Mouse (Mus musculus) mature B cell (primary cell): Measurements from ENCODE around the gene Mllt6.
"Not testable (repeated sequence)": the region's sequence is repeated elsewhere in the genome, so short reads cannot be mapped to it uniquely, and the experiment has no call there.

ENCODE experiments used
- in situ Hi-C: fragments of 300-500 bp; cut with MboI; formaldehyde crosslinking; loops from 2 replicates; pipeline ENCODE4 v1.14.3; 2019

The Mllt6 gene

GRCm38 (mm10) chr11:97694921-97695711 is 31.9 kb downstream of the Mllt6 start:
- in situ Hi-C loops, result no loop called here

GRCm38 (mm10) chr11:97695712-97696401 is 32.6 kb downstream of the Mllt6 start:
- in situ Hi-C loops, result no loop called here

DNA sequence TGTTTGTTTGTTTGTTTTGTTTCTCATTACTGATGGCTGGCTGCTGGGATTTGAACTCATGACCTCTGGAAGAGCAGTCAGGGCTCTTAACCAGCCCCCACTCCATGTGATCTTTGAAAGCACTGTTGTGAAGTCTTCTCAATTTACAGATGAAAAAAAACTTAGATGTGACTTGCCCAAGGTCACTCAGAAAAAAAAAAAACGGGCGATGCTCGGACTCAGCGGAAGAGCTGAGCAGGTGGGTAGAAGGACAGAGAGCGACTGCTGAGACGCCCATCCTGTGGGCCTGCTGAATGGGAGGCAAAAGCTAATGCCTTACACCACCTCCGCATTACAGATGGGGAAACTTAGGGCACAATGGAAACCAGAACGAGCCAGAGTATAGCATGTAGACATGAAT is 33.5 kb downstream of the Mllt6 start:
- in situ Hi-C loops, result no loop called here

- in situ Hi-C loops, result no loop called here
Observed at GRCm38 (mm10) chr11:97697199-97697890, 34.1 kb downstream of the Mllt6 start.

DNA sequence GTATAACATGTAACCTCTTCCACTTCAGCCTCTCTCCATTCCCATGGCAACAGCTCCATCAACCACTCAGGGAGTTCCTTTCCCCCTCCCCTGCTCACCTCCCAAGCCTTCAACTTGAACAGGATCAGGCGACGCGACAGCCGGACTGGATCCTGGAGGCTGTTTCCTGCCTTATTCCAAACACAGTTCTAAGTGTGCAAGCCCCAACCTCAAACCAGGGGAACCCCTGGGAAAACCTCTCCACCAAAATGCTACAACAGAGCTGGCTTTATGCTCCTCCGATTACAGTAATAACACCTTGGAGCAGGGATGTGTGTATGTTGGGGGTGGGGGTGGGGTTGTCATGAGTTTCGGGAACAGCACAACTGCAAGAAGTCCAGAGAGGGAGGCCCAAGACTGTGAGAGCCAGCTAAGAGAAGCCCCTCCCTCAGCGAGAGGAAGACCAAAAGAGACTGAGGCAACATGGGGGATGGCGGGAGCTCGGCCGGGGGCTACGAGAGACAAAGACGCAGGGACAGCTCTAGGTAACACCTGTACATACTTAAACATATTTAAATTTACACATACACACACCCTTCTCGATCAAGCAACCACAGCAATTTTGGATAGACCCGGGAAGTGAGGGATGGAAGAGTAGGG is 34.8 kb downstream of the Mllt6 start:
- in situ Hi-C loops, result no loop called here

GRCm38 (mm10) chr11:97698741-97699611 is 35.8 kb downstream of the Mllt6 start:
- in situ Hi-C loops, result no loop called here

DNA sequence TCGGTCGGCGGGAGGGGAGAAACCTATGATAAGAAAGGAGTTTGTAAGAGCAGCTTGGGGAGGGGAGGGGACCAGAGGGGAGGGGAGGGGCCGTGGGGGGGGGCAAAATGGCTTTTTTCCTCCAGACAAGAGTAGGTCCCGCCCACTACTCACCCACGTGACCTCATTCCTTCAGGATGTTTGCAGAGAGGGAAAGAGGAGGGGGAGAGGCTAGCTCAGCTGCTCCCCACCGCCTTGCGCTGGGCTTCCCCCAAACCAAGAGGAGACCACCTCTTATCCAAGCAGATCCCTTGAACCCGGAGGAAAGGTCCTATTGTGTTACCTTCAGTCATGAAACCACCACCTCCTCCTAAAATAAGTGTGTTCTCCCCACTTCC is 36.4 kb downstream of the Mllt6 start:
- in situ Hi-C loops, result no loop called here

GRCm38 (mm10) chr11:97700003-97700745 is 37.0 kb downstream of the Mllt6 start, which contains the start of gene Pcgf2:
Pcgf2 (minus strand) TSS chr11:97700497.
- in situ Hi-C loops, result no loop called here

GRCm38 (mm10) chr11:97700746-97701580 is 37.7 kb downstream of the Mllt6 start:
- in situ Hi-C loops, result no loop called here

GRCm38 (mm10) chr11:97701581-97702392 is 38.6 kb downstream of the Mllt6 start:
- in situ Hi-C loops, result no loop called here

- in situ Hi-C loops, result no loop called here
Observed at GRCm38 (mm10) chr11:97702393-97702745, 39.2 kb downstream of the Mllt6 start.

DNA sequence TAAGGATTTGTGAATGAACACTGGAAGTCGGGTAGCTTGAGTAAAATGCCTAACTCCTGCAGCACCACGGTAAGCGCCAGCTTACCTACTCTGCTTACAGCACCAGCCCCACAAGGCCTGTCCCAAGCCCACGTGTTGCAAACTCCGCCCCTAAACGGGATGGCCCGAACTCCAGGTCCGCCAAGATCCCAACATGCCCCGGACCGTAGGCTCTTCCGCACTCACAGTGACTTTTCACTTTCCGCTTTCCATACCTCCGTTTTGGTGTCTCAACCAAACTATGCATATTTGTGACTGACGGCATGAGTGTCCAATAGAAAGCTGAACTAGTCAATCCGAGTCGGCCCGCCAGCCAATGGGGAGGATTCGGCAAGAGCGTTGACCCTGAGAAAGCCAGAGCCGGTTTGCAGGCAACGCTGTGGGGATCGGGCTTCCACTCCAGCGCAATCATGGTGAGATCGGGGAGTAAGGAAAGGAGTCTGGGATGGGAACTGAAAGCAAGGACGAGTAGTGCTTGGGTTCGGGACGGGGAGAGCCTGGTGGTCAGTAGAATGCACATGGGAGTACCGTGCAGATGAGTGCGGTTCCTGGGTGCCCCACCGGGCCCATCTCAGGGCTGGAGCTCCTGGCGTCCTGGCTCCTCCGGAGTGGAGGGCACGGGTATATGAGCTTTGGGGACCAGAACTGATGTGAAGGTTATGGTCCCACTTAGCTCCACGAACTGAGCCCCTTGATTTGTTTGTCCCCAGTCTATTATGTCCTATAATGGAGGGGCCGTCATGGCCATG is 40.0 kb downstream of the Mllt6 start, which contains the start of gene Psmb3:
Gene Psmb3 (plus strand): TSS at position 361 of the 788 bp plus-strand sequence.
- in situ Hi-C loops, result no loop called here

GRCm38 (mm10) chr11:97710067-97710466 is 46.9 kb downstream of the Mllt6 start:
- in situ Hi-C loops, result not testable (repeated sequence)

- in situ Hi-C loops, result no loop called here
Observed at GRCm38 (mm10) chr11:97711200-97711900, 48.1 kb downstream of the Mllt6 start.

GRCm38 (mm10) chr11:97712286-97712685 is 49.1 kb downstream of the Mllt6 start:
- in situ Hi-C loops, result no loop called here

DNA sequence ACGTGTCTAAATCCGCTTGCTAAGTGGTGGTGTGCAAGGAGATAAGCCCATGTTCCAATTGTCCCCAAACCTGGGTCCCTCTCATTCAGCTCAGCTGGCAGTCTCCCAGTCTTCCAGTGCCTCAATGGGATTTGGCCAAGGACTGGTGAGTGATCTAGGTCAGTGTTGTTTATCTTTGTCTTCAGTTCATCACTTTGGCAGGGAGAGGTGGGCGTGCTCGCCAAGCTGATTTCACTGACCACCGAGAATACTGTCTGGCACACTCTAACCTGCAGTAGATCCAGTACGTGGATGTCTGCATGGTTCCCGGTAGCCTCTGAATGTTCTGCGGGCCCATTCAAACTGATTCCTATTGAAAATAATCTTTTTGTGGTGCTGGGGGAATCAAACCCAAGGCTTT is 50.7 kb downstream of the Mllt6 start:
- in situ Hi-C loops, result no loop called here

GRCm38 (mm10) chr11:97714356-97714755 is 51.1 kb downstream of the Mllt6 start:
- in situ Hi-C loops, result no loop called here
